Mouse (Mus musculus) liver, embryonic 15.5 days (tissue): ENCODE data around the gene Lpar5. TPM values are rescaled to one million over a fixed set of nuclear protein-coding genes. Genes with fewer than 3 reads are reported as not detected.

Source experiments
- ATAC-seq: fragments of 200-750 bp; cut with Nextera tagmentation; 2 replicates; pipeline ENCODE4 v1.8.0; 2017; ENCODE audit warnings: moderate number of reproducible peaks, mild to moderate bottlenecking, moderate library complexity; ENCODE audit not compliant: insufficient read depth
- H3K27ac ChIP-seq: fragments of 300-500 bp; sonication (generic); replicated peaks from 2 replicates; pipeline ENCODE4 v1.5.1; 2015; ENCODE audit warnings: mild to moderate bottlenecking, inconsistent platforms
- H3K27me3 ChIP-seq: fragments of 300-500 bp; sonication (generic); 2 replicates; pipeline ENCODE4 v1.6.1; 2015; ENCODE audit warnings: mild to moderate bottlenecking, inconsistent platforms
- H3K36me3 ChIP-seq: fragments of 300-500 bp; sonication (generic); replicated peaks from 2 replicates; pipeline ENCODE4 v1.6.1; 2015; ENCODE audit warnings: moderate library complexity, mild to moderate bottlenecking, inconsistent platforms
- H3K4me1 ChIP-seq: fragments of 300-500 bp; sonication (generic); replicated peaks from 2 replicates; pipeline ENCODE4 v1.6.1; 2015; ENCODE audit warnings: inconsistent platforms
- H3K4me2 ChIP-seq: fragments of 300-500 bp; sonication (generic); 2 replicates; pipeline ENCODE4 v1.6.1; 2015; ENCODE audit warnings: moderate library complexity, mild to moderate bottlenecking, inconsistent platforms
- H3K4me3 ChIP-seq: fragments of 300-500 bp; sonication (generic); replicated peaks from 2 replicates; pipeline ENCODE4 v1.5.1; 2015; ENCODE audit warnings: mild to moderate bottlenecking, inconsistent platforms
- H3K9ac ChIP-seq: fragments of 300-500 bp; sonication (generic); 2 replicates; pipeline ENCODE4 v1.6.1; 2015; ENCODE audit warnings: moderate library complexity, mild to moderate bottlenecking, inconsistent platforms
- H3K9me3 ChIP-seq: fragments of 300-500 bp; sonication (generic); replicated peaks from 2 replicates; pipeline ENCODE4 v1.6.1; 2016; ENCODE audit warnings: inconsistent platforms
- WGBS: fragments of 180-500 bp; shearing (Covaris S2); methylation state at CpG from one replicate; pipeline ENCODE4 v1.1.7; 2015; ENCODE audit warnings: mixed read lengths; ENCODE audit not compliant: insufficient replicate concordance; 5-methylcytosine and 5-hydroxymethylcytosine counted together
- polyA plus RNA-seq: library from polyadenylated mRNA; unstranded; fragments of >200 nt; fragmentation: Nextera tagmentation; extraction: Ambion mirVana; gene quantifications from 2 replicates; pipeline ENCODE4 v1.2.1, GENCODE M21; 2015

Lpar5 gene
- polyA plus RNA-seq, 1 experiment from 2014 or later, result 1.3 TPM

- H3K9me3 ChIP-seq, result no peaks in the 10 kb centered on the region
- H3K4me2 ChIP-seq, result no peak overlapping the region
- no peak overlapping the region for H3K27ac ChIP-seq
- no peak for ATAC-seq
- no peaks in the 10 kb centered on the region for H3K36me3 ChIP-seq
- peaks cover 42% of the 10 kb centered on the region for H3K4me1 ChIP-seq
- H3K9ac ChIP-seq, result no peak overlapping the region
- no peak overlapping the region for H3K4me3 ChIP-seq
- WGBS, result 12% methylated on average over 4 of the region's 4 CpGs
- H3K27me3 ChIP-seq, result no peaks in the 10 kb centered on the region
These were observed 16.7 kb downstream of the Lpar5 start for GRCm38 (mm10) chr6:125084424-125084823.

GRCm38 (mm10) chr6:125087937-125088336 lies 20.2 kb downstream of the Lpar5 start:
- Histone ChIP-seq H3K4me2 (no peak overlapping the region), H3K9me3 (no peaks in the 10 kb centered on the region), H3K9ac (no peak overlapping the region), H3K27ac (peak overlapping the region; percentile 84), H3K27me3 (no peaks in the 10 kb centered on the region), H3K36me3 (no peaks in the 10 kb centered on the region), H3K4me3 (no peak overlapping the region), H3K4me1 (peaks cover 55% of the 10 kb centered on the region)
- no peak for ATAC-seq
- WGBS, result 53% methylated on average over 3 of the region's 3 CpGs

GRCm38 (mm10) chr6:125088561-125089321 lies 21.0 kb downstream of the Lpar5 start:
- H3K4me2 ChIP-seq, result peak overlapping the region; percentile 74
- 5% methylated on average over 20 of the region's 20 CpGs for WGBS
- H3K9ac ChIP-seq, result peak overlapping the region; percentile 43; the same call in 1 of the 2 replicates
- peaks cover 50% of the 10 kb centered on the region for H3K4me1 ChIP-seq
- H3K36me3 ChIP-seq, result no peaks in the 10 kb centered on the region
- ATAC-seq, result peak; percentile 67
- H3K27me3 ChIP-seq, result no peaks in the 10 kb centered on the region
- H3K27ac ChIP-seq, result peak overlapping the region; percentile 84
- H3K4me3 ChIP-seq, result peak overlapping the region; percentile 42
- no peaks in the 10 kb centered on the region for H3K9me3 ChIP-seq

- ATAC-seq, result peak; percentile 58
- Histone ChIP-seq H3K9me3 (no peaks in the 10 kb centered on the region), H3K4me2 (peak overlapping the region; percentile 74), H3K4me3 (peak overlapping the region; percentile 42), H3K36me3 (no peaks in the 10 kb centered on the region), H3K27ac (peak overlapping the region; percentile 84), H3K27me3 (no peaks in the 10 kb centered on the region), H3K4me1 (peaks cover 53% of the 10 kb centered on the region), H3K9ac (peak overlapping the region; percentile 55; the same call in 1 of the 2 replicates)
- 2% methylated on average over 15 of the region's 15 CpGs for WGBS
These were observed 22.0 kb downstream of the Lpar5 start for GRCm38 (mm10) chr6:125089521-125090321.

GRCm38 (mm10) chr6:125090341-125091085 lies 22.8 kb downstream of the Lpar5 start:
- ATAC-seq, result no peak; the same call in 1 of the 2 replicates
- peak overlapping the region; percentile 74 for H3K4me2 ChIP-seq
- H3K4me1 ChIP-seq, result peaks cover 61% of the 10 kb centered on the region
- WGBS, result 54% methylated on average over 10 of the region's 10 CpGs
- peak overlapping the region; percentile 84 for H3K27ac ChIP-seq
- peak overlapping the region; percentile 55; the same call in 1 of the 2 replicates for H3K9ac ChIP-seq
- H3K36me3 ChIP-seq, result no peaks in the 10 kb centered on the region
- H3K4me3 ChIP-seq, result peak overlapping the region; percentile 42
- H3K27me3 ChIP-seq, result no peaks in the 10 kb centered on the region
- no peaks in the 10 kb centered on the region for H3K9me3 ChIP-seq

GRCm38 (mm10) chr6:125092372-125092771 lies 24.7 kb downstream of the Lpar5 start:
- WGBS, result 46% methylated on average over 5 of the region's 5 CpGs
- Histone ChIP-seq H3K27me3 (no peaks in the 10 kb centered on the region), H3K4me3 (no peak overlapping the region), H3K9me3 (no peaks in the 10 kb centered on the region), H3K27ac (peak overlapping the region; percentile 19; the same call in 1 of the 2 replicates), H3K4me1 (peaks cover 74% of the 10 kb centered on the region), H3K4me2 (no peak overlapping the region), H3K36me3 (no peaks in the 10 kb centered on the region), H3K9ac (no peak overlapping the region)
- ATAC-seq, result no peak

- Histone ChIP-seq H3K9me3 (no peaks in the 10 kb centered on the region), H3K27ac (peak overlapping the region; percentile 94), H3K27me3 (no peaks in the 10 kb centered on the region), H3K4me3 (no peak overlapping the region), H3K36me3 (peaks cover 20% of the 10 kb centered on the region), H3K4me1 (peaks cover 74% of the 10 kb centered on the region), H3K4me2 (0 out of 2 replicates have a peak overlapping the region, but pooled peaks have one; percentile 89), H3K9ac (no peak overlapping the region)
- WGBS, result 34% methylated on average over 3 of the region's 3 CpGs
- ATAC-seq, result no peak
These were observed 27.1 kb downstream of the Lpar5 start for GRCm38 (mm10) chr6:125094843-125095242.

GRCm38 (mm10) chr6:125095391-125096278 lies 27.9 kb downstream of the Lpar5 start, which contains the start of gene Chd4:
Chd4 (plus strand) TSS chr6:125095981.
- H3K27ac ChIP-seq, result peak within 1 kb of the TSS; percentile 94

GRCm38 (mm10) chr6:125096279-125096596 lies 28.5 kb downstream of the Lpar5 start:
- peak; percentile 50 for ATAC-seq
- peaks cover 64% of the 10 kb centered on the region for H3K4me1 ChIP-seq

More at GRCm38 (mm10) chr6:125095391-125096278, 27.9 kb downstream of the Lpar5 start, which contains the start of gene Chd4:
- Histone ChIP-seq H3K27me3 (no peaks in the 10 kb centered on the region), H3K9ac (peak within 1 kb of the TSS; percentile 79), H3K4me3 (peak within 1 kb of the TSS; percentile 79), H3K4me2 (peak within 1 kb of the TSS; percentile 89), H3K36me3 (peaks cover 28% of the 10 kb centered on the region), H3K9me3 (no peaks in the 10 kb centered on the region), H3K4me1 (peaks cover 70% of the 10 kb centered on the region)
- ATAC-seq, result peak; percentile 72
- 2% methylated on average over 41 of the region's 45 CpGs for WGBS

More at GRCm38 (mm10) chr6:125096279-125096596, 28.5 kb downstream of the Lpar5 start:
- Histone ChIP-seq H3K9me3 (no peaks in the 10 kb centered on the region), H3K4me3 (peak overlapping the region; percentile 79), H3K4me2 (peak overlapping the region; percentile 89), H3K9ac (peak overlapping the region; percentile 79), H3K36me3 (peaks cover 34% of the 10 kb centered on the region), H3K27ac (peak overlapping the region; percentile 94), H3K27me3 (no peaks in the 10 kb centered on the region)
- WGBS, result 2% methylated on average over 29 of the region's 32 CpGs
